Mouse (Mus musculus) ES-E14 (cell line): ENCODE measurements around the gene Exoc4. TPM values are rescaled to one million over a fixed set of nuclear protein-coding genes. Genes with fewer than 3 reads are reported as not detected.
A peak's percentile ranks its signal among the peaks of the same experiment; 100 is the strongest.

Source experiments
- DNase-seq: peaks from one replicate; pipeline ENCODE4 v3.0.0-alpha.2; 2013; ENCODE audit warnings: low read depth, low spot score
- H3K27ac ChIP-seq: 2 replicates; pipeline ENCODE4 v1.5.1; 2012; ENCODE audit warnings: low read depth, mild to moderate bottlenecking, low read length, moderate library complexity, mixed read lengths; ENCODE audit not compliant: poor library complexity, insufficient read depth, severe bottlenecking
- H3K36me3 ChIP-seq: 2 replicates; pipeline ENCODE4 v1.6.1; 2012; ENCODE audit warnings: mild to moderate bottlenecking, low read length, moderate library complexity, mixed read lengths; ENCODE audit not compliant: control insufficient read depth, poor library complexity, insufficient read depth, severe bottlenecking
- H3K4me1 ChIP-seq, 2 experiments: fragments of 150-350 bp in 1 of 2; sonication (generic) in 1 of 2; 2 replicates each; pipeline ENCODE4 v1.6.1; 2012; ENCODE audit warnings: low read length in 2 of 2, mild to moderate bottlenecking in 1 of 2, mixed read lengths in 1 of 2; ENCODE audit not compliant: control insufficient read depth in 2 of 2, insufficient read depth in 2 of 2, poor library complexity in 1 of 2
- H3K4me3 ChIP-seq, 2 experiments: fragments of 150-350 bp in 1 of 2; sonication (generic) in 1 of 2; 2 replicates each; pipeline ENCODE4 v1.5.1; 2012; ENCODE audit warnings: low read length in 2 of 2, low read depth in 1 of 2, mild to moderate bottlenecking in 1 of 2, mixed read lengths in 1 of 2; ENCODE audit not compliant: insufficient read depth in 1 of 2, poor library complexity in 1 of 2, severe bottlenecking in 1 of 2
- H3K9ac ChIP-seq: 2 replicates; pipeline ENCODE4 v1.6.1; 2012; ENCODE audit warnings: low read depth, mild to moderate bottlenecking, low read length, mixed read lengths; ENCODE audit not compliant: poor library complexity, insufficient read depth, severe bottlenecking
- H3K9me3 ChIP-seq: fragments of 150-350 bp; sonication (generic); 2 replicates; pipeline ENCODE4 v1.6.1; 2012; ENCODE audit warnings: low read depth, mild to moderate bottlenecking, low read length; ENCODE audit not compliant: control insufficient read depth, insufficient read depth
- CHD2 ChIP-seq: IDR thresholded peaks from 2 replicates; pipeline ENCODE4 v1.6.1; 2014; ENCODE audit warnings: mild to moderate bottlenecking, low read depth, low read length, inconsistent platforms
- HCFC1 ChIP-seq: IDR thresholded peaks from 2 replicates; pipeline ENCODE4 v1.6.1; 2012; ENCODE audit warnings: low read length, inconsistent platforms, borderline replicate concordance; ENCODE audit not compliant: insufficient read depth
- MAFK ChIP-seq: IDR thresholded peaks from 2 replicates; pipeline ENCODE4 v1.6.1; 2014; ENCODE audit warnings: mild to moderate bottlenecking, low read depth, low read length, inconsistent platforms; ENCODE audit not compliant: insufficient read depth
- ZC3H11A ChIP-seq: IDR thresholded peaks from 2 replicates; pipeline ENCODE4 v1.6.1; 2012; ENCODE audit warnings: low read depth, mild to moderate bottlenecking, inconsistent platforms, low read length, borderline replicate concordance
- ZNF384 ChIP-seq: IDR thresholded peaks from 2 replicates; pipeline ENCODE4 v1.6.1; 2012; ENCODE audit warnings: low read depth, low read length, inconsistent platforms
- in situ Hi-C, 2 experiments: fragments of 600-800 bp; cut with MboI; formaldehyde crosslinking; loops; one replicate each; pipeline ENCODE4 v1.15.1; 2025; ENCODE audit warnings: low sequenced_read_pairs in 2 of 2, inconsistent platforms in 1 of 2; ENCODE audit not compliant: unreplicated experiment in 2 of 2
- total RNA-seq: library from RNA; depleted of rRNA; stranded (reverse); fragments of 300-350 nt; gene quantifications from 2 replicates; pipeline ENCODE4 v1.2.3, GENCODE M21; 2012

Gene Exoc4
- total RNA-seq, 1 experiment = 99.3 TPM

DNA sequence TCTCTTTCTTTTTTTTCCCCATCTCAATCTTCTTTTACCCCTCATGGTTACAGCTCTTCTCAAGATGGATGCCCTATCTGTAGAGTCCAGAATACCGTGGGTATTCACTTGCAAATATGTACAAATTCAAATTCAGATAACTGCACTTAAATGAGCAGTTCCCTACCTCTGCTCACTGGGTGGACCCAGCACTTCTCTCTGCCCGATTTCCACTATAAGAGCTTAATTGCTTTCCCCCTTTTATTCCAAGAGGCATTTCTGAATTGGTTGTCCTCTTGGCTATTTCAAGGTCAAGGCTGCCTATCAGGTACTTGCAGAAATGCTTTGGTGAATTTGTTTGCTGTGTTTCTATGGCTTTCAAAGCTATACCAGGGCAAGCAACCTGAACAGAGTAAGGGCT, 521.1 kb downstream of the Exoc4 start:
- Histone ChIP-seq H3K9ac (no peak overlapping the region), H3K27ac (peak overlapping the region; percentile 69; the same call in 1 of the 2 replicates), H3K36me3 (no peaks in the 10 kb centered on the region), H3K9me3 (no peaks in the 10 kb centered on the region), H3K4me1 (peaks cover 0 to 5% of the 10 kb centered on the region in 2 experiments; a peak in 1 of 4 replicates), H3K4me3 (no peak overlapping the region)
- in situ Hi-C loops = no loop called here
- TF ChIP-seq MAFK (no peak), HCFC1 (no peak), ZNF384 (no peak), CHD2 (no peak), ZC3H11A (no peak)
- peak; percentile 40 for DNase-seq

DNA sequence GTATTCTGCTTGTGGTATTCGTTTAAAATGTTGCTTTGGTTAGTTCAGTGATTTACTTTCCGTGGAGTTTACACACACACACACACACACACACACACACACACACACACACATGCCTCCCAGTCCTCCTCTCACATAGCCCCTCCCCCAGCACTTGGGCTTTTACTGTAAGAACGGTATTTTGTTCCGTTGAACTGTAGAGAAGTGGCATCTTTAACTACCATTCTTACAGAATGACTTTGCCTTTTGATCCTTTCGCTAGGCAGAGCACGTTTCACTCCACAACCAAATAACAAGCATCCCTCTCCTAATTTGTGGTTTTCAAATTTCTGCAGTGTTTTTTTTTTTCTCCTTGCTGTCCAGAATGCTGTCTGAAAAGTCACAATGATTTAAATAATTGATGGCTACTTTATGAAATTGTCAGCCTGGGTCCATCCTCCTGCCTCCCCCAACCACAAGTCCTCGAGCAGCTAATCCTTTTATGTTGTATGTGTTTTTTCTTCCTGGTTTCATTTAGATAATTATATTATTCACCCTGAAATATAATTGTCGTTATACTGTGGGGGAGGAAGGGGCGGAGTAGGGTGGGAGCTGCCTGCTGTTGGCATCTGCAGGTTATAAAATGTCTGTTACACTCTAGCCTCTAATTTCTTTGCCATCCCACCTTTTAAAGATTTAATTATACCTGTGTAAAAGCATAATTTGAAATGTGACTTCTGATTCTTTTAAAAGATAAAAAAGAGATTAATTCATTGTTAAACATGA, 523.8 kb downstream of the Exoc4 start:
- in situ Hi-C loops = no loop called here
- H3K4me3 ChIP-seq = no peak overlapping the region
- H3K36me3 ChIP-seq = no peaks in the 10 kb centered on the region
- TF ChIP-seq MAFK (no peak), CHD2 (no peak), ZC3H11A (no peak), ZNF384 (no peak), HCFC1 (no peak)
- H3K27ac ChIP-seq = no peak overlapping the region
- H3K9ac ChIP-seq = no peak overlapping the region
- no peaks in the 10 kb centered on the region for H3K9me3 ChIP-seq
- peaks cover 0 to 5% of the 10 kb centered on the region in 2 experiments; a peak in 1 of 4 replicates for H3K4me1 ChIP-seq
- no peak for DNase-seq

DNA sequence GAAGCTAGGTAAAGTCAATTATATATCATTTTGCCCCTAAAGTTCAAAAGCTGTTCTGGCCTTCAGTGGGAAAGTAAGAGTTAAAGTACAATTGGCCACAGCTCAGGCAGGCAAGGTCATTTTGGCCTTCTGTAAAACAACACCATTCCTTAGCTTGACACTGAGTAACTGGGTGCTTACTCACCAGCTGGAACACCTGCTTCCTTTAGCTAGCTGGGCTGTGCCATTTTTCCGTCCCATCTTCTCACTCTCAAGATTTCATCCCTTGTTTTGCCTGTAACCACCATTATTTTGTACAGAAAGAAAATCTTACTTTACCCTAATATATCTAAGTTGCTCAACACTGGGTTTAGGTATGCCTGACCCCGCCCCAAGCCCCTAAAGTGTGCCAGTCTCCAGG, 543.7 kb downstream of the Exoc4 start:
- H3K27ac ChIP-seq = no peak overlapping the region
- H3K4me1 ChIP-seq = no peaks in the 10 kb centered on the region
- DNase-seq = no peak
- H3K4me3 ChIP-seq = no peak overlapping the region
- in situ Hi-C loops = no loop called here
- no peaks in the 10 kb centered on the region for H3K36me3 ChIP-seq
- H3K9ac ChIP-seq = no peak overlapping the region
- TF ChIP-seq CHD2 (no peak), MAFK (no peak), HCFC1 (no peak), ZC3H11A (no peak), ZNF384 (no peak)
- H3K9me3 ChIP-seq = no peaks in the 10 kb centered on the region

DNA sequence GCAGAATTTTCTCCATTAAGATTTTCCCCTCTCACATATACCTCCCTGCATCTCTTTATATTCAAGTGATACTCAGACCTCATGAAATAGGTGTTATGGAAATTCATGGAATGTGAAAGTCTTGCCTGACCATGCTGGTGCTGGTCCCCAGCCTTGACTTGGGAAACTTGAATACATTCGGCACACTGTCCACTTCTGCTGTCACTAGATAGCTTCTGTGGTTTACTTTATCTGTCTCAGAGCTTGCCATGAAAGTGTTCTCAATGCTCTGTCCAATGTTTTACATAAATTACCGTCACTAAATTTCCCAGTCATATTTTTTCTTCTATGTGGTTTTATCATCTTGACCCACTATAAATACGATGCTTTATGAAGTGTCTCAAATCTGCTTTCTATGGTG, 552.4 kb downstream of the Exoc4 start:
- Histone ChIP-seq H3K27ac (no peak overlapping the region), H3K36me3 (no peaks in the 10 kb centered on the region), H3K9ac (no peak overlapping the region), H3K4me1 (peaks cover 0 to 2% of the 10 kb centered on the region in 2 experiments; a peak in 1 of 4 replicates), H3K4me3 (no peak overlapping the region), H3K9me3 (no peaks in the 10 kb centered on the region)
- in situ Hi-C loops = no loop called here
- TF ChIP-seq MAFK (no peak), ZNF384 (no peak), ZC3H11A (no peak), HCFC1 (no peak), CHD2 (no peak)
- DNase-seq = no peak
